Mouse (Mus musculus): Measurements from ENCODE around the gene Kdm2a.

DNA sequence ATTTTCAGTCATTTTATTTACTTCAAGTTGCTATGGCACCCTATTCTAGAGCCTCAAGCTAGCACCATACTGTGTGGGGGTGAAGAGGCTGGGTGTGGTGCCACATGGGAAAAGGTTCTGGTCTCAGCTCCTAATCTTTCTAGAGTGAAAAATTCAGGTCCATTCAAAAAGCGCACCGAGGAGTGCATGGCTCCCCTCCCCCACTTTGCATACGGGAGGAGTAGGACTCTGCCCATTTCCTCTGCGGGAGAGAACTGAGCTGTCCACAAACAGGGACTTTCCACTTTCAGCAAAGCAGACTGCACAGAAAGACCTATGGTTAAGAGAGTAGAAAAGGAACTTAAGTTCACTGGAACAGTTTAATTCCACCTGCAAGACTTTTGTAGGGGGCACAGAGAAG is 65.4 kb downstream of the Kdm2a start:
- TF ChIP-seq GATA1 (IDR thresholded peaks at IDR 0.05; ENCODE audit: borderline replicate concordance, low read length) = no peak
- TF ChIP-seq FLI1 (IDR thresholded peaks at IDR 0.05; ENCODE audit: low read length) = no peak

Measured in megakaryocyte, embryonic 14.5 days (primary cell).